Mouse (Mus musculus): ENCODE measurements around the gene Acot1.

The Acot1 gene

GRCm38 (mm10) chr12:84009171-84009965 lies at the start of gene Acot1:
Gene Acot1 (plus strand): TSS chr12:84009490.
- DNase-seq (ENCODE audit: low spot score): peak; percentile 52

- no peak for DNase-seq (ENCODE audit: low spot score)
Observed at GRCm38 (mm10) chr12:83965235-83965634, 44.1 kb upstream of the Acot1 start.

GRCm38 (mm10) chr12:83972117-83972516 lies 37.2 kb upstream of the Acot1 start:
- DNase-seq (ENCODE audit: low spot score): peak; percentile 19

GRCm38 (mm10) chr12:83978862-83979261 lies 30.4 kb upstream of the Acot1 start:
- no peak for DNase-seq (ENCODE audit: low spot score)

- DNase-seq (ENCODE audit: low spot score): no peak
Observed at GRCm38 (mm10) chr12:83981615-83982014, 27.7 kb upstream of the Acot1 start.

- DNase-seq (ENCODE audit: low spot score): no peak
Observed at GRCm38 (mm10) chr12:83984752-83985151, 24.5 kb upstream of the Acot1 start, which contains the start of gene Heatr4. Gene Heatr4 (minus strand): TSS chr12:83984852.

DNA sequence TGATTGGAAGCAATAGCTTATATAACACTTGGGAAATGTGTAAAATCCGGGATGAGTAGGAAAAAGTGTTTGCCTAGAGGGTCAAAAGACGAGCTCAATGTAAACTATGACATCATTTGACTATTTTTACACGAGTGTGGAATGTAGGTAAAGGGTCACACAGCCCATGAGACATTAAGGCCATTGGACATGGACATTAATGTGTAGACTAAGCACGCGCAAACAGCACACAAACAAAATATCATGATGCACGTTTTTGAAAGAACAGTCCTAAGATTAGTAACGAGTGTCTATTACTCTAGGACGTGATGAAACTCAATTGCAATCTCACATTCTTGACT lies 22.1 kb upstream of the Acot1 start:
- DNase-seq (ENCODE audit: low spot score): no peak

DNA sequence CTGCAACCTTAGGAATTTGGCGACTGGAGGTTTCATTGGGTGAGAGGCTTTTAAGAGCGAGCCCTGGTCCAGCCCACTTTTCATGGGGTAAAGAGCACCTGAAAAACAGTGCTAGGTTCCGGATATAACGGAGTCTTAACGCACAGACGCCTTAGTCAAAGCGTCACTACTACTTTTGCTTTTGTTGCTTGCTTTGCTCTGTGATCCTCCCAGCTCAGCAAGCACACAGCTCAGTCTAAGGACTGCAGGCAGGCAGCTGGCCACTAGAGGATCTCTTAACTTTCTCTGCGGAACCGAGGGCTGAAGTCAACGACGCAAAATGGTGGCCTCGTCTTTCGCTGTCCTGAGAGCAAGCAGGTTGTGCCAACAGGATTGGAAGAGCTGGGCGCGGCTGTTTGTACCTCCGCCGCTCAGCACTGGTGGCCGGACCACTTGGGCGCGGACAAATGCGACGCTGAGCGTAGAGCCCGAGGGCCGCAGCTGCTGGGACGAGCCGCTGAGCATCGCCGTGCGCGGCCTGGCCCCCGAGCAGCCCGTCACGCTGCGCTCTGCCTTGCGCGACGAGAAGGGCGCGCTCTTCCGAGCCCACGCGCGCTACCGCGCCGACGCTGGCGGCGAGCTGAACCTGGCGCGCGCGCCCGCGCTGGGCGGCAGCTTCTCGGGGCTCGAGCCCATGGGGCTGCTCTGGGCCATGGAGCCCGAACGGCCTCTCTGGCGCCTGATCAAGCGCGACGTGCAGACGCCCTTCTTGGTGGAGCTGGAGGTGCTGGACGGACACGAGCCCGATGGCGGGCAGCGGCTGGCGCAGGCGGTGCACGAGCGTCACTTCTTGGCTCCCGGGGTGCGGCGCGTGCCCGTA lies 21.5 kb upstream of the Acot1 start, which contains the start of gene Acot2:
Gene Acot2, plus strand, starts transcription at position 279 of the 859 bp plus-strand sequence.
- peak; percentile 59 for DNase-seq (ENCODE audit: low spot score)

GRCm38 (mm10) chr12:83988483-83988882 lies 20.8 kb upstream of the Acot1 start:
- no peak for DNase-seq (ENCODE audit: low spot score)

- no peak for DNase-seq (ENCODE audit: low spot score)
Observed at GRCm38 (mm10) chr12:83989378-83989777, 19.9 kb upstream of the Acot1 start.

GRCm38 (mm10) chr12:83997221-83997620 lies 12.1 kb upstream of the Acot1 start:
- DNase-seq (ENCODE audit: low spot score): no peak

DNA sequence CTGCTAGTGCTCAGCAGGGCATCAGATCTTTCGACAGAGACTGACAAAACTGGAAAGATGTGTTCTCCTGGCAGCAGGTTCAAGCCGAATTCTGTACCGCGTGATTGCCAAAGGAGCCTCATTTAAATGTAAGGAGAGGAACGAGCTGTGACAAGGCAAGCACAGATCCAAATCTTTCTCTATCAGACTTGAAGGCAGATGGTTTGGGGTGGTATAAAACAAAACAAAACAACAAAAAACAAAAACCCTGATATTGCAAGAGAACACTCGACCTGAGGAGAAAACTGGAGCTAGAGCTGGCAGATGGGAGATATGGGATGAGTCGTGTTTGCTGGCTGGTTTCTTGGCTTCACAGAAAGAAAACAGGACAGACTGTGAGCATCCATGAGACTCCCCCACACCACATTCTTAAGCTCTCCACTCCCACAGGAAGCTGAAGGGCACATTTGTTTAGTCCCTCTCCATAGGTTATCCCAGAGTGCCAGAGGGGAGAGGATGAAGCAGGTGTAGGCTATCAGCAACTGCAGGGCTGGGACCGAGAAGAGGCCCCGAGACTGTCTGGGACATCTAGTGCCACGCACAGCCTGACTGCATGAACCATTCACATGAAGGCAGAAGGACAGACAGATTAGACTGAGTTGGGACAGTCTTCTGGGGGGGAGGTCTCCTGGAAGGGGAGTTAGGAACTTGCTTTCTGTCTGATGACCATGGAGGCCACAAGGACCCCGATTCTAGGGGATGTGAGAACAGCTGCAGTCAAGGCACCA lies 10.8 kb upstream of the Acot1 start:
- no peak for DNase-seq (ENCODE audit: low spot score)

GRCm38 (mm10) chr12:83999237-83999636 lies 10.1 kb upstream of the Acot1 start:
- DNase-seq (ENCODE audit: low spot score): peak; percentile 58

- no peak for DNase-seq (ENCODE audit: low spot score)
Observed at GRCm38 (mm10) chr12:84000418-84000817, 8.9 kb upstream of the Acot1 start.

DNA sequence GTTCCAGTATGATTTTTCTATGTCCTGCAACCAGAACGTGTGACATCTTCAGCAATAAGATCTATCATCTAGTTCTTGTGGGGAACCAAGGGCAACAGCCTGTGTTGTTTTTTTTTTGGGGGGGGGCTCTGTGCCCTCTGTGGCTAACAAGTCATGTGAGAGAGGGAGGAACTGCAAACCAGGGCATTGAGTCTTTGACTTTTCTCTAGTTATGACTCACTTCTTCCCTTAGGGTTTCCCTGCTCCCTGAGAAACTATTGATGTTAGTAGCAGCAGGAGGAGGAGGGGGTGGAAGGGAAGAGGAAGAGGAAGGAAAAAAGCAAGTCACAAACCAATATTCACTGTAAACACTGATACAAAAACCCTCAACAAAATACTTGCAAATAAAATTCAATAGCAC lies 5.4 kb upstream of the Acot1 start:
- no peak for DNase-seq (ENCODE audit: low spot score)

DNA sequence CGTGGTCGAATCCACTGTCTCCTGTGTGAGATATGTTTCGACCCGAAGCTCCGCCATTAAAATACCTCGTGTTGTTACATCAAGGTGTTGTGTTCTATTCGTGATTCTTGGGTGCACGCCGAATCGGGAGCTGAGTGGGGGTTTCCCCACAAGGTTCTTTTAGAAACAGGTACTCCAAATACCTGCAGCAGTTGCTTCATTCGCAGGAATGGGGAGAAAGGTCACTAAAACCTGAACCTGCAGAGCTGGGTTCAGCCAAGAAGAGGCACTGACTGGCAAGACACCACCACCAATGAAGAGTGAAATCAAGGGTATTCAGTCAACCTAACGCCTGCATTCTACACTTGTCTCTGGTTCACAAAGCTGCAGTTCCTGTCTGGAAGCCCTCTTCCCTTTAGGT lies 1.0 kb upstream of the Acot1 start:
- DNase-seq (ENCODE audit: low spot score): no peak

- no peak for DNase-seq (ENCODE audit: low spot score)
Observed at GRCm38 (mm10) chr12:84008729-84009128, 561 bp upstream of the Acot1 start.

DNA sequence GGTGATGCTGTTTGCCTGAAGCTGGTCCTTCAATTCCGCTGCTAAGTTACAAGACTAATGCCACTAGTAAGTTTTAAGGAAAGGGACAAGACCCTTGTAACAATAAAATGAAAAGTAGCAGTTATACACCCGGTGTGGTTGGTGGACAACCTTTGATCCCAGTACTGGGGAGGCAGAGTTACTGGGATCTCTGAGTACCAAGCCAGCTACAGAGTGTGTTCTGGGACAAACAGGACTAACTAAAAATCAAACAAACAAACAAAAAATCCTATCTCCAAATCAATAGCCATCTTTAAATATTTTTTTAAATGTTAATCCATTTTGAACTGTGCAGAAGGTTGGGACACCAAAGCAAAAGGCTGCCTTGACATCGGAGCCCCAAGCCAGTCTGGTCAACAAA lies 911 bp downstream of the Acot1 start:
- DNase-seq (ENCODE audit: low spot score): no peak

DNA sequence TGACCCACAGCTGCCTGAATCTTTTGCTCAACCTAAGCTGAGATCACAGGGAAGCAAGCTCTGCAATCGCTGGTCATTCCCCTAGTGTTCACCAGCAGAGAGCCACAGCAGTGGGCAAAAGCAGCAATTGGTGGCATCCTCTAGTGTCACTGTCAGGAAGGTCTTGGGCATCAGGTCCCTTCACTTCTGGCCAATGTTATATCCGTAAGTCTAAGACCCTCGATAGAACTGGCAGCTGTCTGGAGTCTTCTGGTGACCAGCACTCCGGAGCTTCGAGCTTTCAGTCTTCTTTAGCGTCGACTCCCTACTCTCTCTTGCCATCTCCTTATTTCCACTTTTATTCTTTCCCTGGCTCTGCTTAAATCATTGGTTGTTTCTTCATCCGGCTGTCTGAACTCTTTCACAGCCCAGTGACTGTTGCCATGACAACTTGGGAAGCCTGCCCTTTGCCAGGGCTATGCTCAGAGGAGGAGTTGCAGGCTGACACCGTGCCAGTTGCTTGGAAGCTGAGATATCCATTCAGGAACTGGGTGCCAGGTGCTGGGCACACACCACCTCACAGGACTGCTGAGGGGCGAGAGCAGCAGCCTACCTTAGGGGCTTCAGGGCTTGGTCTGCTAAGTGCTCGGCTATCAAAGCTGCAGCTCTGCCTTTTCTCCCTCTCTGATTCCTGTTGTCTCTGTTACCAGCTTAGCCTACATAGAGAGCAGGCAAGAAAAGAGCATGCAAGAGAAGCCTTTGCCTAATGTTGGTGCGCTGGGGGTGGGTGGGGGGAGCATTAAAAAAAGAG lies 2.2 kb downstream of the Acot1 start:
- no peak for DNase-seq (ENCODE audit: low spot score)

GRCm38 (mm10) chr12:84013130-84013529 lies 3.8 kb downstream of the Acot1 start:
- DNase-seq (ENCODE audit: low spot score): no peak

GRCm38 (mm10) chr12:84013701-84014100 lies 4.4 kb downstream of the Acot1 start:
- DNase-seq (ENCODE audit: low spot score): no peak

DNA sequence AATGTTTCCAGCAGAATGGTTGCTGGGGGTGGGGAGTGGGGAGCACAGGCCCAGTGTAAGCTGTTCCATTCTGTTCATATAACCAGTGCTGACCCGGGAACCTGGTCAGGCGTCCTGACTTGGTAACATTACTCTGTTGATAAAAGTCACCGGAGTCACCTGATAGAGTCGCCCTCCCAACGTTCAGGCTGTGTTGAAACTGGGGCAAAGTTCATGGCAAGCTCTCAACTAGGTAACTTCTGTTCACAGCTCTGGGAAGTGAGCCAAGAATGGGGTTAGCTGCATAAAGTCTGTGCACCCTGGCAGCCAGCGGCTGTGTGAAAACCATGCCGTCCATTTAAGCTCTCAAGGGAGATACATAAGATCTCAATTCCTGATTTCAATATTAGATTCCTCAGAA lies 11.2 kb downstream of the Acot1 start:
- peak; percentile 64 for DNase-seq (ENCODE audit: low spot score)
